Mouse (Mus musculus) neural tube, postnatal 0 days (tissue): ENCODE data around the gene Cript. TPM values are rescaled to one million over a fixed set of nuclear protein-coding genes. Genes with fewer than 3 reads are reported as not detected.

ENCODE experiments used
- polyA plus RNA-seq: library from polyadenylated mRNA; unstranded; fragments of >200 nt; fragmentation: Nextera tagmentation; extraction: Ambion mirVana; gene quantifications from 2 replicates; pipeline ENCODE4 v1.2.1, GENCODE M21; 2015

Cript gene
- 173 and 188 TPM in 2 replicates for polyA plus RNA-seq

DNA sequence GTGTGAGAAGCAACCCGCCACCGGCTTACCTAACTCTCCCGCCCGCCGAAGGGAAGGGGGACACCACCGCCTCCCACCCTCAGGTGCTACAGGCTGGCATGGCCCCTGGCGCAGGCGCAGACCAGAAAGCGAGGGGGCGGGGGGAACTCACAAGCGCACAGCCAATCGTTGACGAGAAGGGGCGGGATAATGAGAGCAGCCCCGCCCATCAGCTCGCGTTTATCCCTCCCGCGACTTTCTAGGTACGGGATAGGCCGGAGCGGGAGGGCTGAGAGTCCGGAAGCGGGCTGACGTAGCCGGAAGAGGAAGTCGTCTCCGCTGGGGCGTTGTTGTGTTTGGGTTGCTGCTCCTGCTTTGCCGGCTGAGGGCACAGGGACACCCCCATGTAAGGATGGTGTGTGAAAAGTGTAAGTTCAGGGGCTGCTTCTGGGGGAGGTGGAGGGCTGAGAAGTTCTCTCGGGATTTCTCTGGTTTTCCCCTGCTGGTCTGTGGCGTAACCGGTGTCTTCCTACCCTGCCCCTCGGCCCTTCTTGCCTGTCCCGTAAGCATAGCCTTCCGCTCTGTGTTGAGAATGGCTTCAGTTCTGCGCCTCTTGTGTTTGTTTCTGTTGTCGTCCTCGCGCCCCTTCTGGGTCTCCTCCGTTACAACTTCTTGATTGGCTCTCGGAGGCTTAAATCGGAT lies at the start of gene Cript, which contains the start of gene Pigf:
Gene Cript (plus strand): TSS at position 282 of the 681 bp plus-strand sequence.
Gene Pigf (minus strand): TSS at position 138 of the 681 bp plus-strand sequence.

Other genes starting within 250 kb of the Cript start
- gene Tmem247, start 108.2 kb upstream of the Cript start, polyA plus RNA-seq: not detected in 2 replicates
- gene Atp6v1e2, start 77.7 kb upstream of the Cript start, polyA plus RNA-seq: 0.71 and 0.85 TPM in 2 replicates
- gene Rhoq, start 62.5 kb upstream of the Cript start, polyA plus RNA-seq: 9.8 and 11.4 TPM in 2 replicates
- gene Pigf, start 144 bp upstream of the Cript start, polyA plus RNA-seq: 35.7 and 39.7 TPM in 2 replicates
- gene Socs5, start 82.1 kb downstream of the Cript start, polyA plus RNA-seq: 19.6 and 19.7 TPM in 2 replicates
- 42.6 and 43.8 TPM in 2 replicates for gene Mcfd2, start 240.4 kb downstream of the Cript start, polyA plus RNA-seq